Mouse (Mus musculus): ENCODE results near the gene Ankrd40. TPM values are rescaled to one million over a fixed set of nuclear protein-coding genes. Genes with fewer than 3 reads are reported as not detected.

The Ankrd40 gene
- polyA plus RNA-seq (2016; fragmentation: Nextera tagmentation; extraction: Ambion mirVana), result 12.6 and 20.9 TPM in 2 replicates

DNA sequence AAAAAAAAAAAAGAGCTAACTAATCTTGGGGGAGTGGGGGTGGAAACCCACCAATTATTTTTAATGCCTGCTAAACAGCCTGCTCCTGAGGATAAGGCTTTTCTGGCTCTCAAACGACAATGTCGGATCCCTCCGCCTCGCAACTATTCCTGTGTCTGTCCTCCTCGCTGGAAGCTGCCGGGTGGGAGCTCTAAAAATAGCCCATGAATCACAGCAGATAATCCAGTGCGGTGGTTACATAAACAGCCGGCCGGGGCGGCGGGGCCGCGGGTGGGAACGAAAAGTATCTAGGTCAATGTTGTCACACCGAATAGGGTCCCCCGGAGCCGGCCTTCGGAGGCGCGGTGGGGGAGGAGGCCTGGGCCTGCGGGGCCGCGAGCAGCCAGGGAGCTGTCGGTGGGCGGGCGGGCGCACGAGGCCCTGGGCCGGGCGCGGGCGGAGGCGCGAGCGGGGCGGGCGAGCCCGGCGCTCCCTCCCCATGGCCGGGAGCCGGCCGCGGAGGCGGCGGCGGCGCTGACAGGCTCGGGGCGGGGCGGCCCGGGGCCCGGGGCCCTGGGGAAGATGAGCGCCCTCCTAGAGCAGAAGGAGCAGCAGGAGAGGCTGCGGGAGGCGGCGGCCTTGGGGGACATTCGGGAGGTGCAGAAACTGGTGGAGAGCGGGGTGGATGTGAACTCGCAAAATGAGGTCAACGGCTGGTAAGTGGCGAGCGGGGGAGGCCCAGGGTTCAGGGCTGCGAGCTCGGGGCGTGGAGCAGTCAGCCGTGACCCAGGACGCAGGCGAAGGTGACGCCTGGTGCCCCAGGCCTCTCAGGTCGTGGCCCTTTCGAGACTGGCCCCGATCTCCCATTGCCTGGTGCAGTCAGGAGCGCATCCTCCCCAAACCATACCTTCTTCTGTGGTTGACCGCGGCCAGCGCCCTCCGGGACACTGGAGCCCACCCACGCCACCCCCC lies at the start of gene Ankrd40:
Gene Ankrd40, plus strand, starts transcription at position 309 of the 951 bp plus-strand sequence.
- WGBS, result under 1% methylated on average over 62 of the region's 78 CpGs
- Histone ChIP-seq H3K9me3 (no peaks in the 10 kb centered on the region), H3K27me3 (no peaks in the 10 kb centered on the region), H3K4me2 (peak within 1 kb of the TSS; percentile 68), H3K36me3 (replicated peaks) (no peaks in the 10 kb centered on the region), H3K9ac (peak within 1 kb of the TSS; percentile 86), H3K4me3 (replicated peaks) (peak within 1 kb of the TSS; percentile 66), H3K27ac (peak within 1 kb of the TSS; percentile 99), H3K4me1 (peaks cover 40% of the 10 kb centered on the region)
- ATAC-seq (ENCODE audit: low FRiP score), result peak; percentile 87

DNA sequence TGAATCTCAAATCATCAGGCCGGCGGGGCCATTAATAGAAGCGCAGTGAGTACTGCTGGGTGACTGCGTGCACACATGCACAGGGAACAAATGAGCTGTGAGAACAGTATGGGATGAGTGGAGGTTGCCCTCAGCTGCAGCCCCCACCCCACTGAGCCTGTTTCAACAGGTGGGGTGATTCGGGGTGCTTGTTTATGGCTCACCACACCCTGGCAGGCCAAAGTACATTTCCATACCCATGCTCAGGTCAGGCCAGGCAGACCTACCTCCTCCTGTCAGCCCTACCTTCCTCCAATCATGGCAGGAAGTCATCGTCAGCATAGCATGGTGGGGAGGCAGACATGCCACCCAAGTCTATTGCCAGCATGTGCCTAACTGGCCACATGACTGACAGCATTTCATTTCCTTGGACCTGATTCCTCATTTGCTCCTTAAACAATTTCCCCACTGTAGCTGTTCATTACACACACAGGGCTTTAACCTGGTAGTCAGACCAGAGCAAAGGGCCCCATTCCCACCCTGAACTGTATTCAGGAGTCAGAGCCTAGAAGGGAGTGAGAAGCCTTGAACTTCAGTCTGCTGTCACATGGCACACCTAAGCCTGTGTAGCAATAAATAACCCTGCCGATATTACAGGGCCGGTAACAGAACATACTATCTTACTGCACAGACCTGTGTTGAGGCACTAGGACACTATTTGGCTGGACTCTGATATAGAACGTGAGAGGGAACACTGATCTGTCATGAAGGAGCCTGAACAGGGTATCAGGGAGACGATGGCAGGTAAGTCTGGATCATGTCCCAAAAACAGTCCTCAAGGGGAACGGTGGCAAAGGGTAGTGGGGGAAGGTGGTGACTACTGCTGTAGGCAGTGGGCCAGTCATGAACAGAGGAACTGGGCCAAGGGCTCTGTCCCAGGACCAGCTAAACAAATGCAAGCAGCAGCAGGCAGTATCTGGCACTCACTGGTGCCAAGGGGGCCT lies 46.3 kb upstream of the Ankrd40 start, which contains the start of gene Gm21885:
Gene Gm21885, plus strand, starts transcription at position 675 of the 983 bp plus-strand sequence.
- WGBS, result 90% methylated on average over 11 of the region's 11 CpGs
- Histone ChIP-seq H3K4me3 (replicated peaks) (no peak within 1 kb of the TSS), H3K4me1 (peaks cover 9% of the 10 kb centered on the region), H3K27ac (peak within 1 kb of the TSS; percentile 19; the same call in 1 of the 2 replicates), H3K9ac (no peak within 1 kb of the TSS), H3K9me3 (no peaks in the 10 kb centered on the region), H3K4me2 (no peak within 1 kb of the TSS), H3K27me3 (no peaks in the 10 kb centered on the region), H3K36me3 (replicated peaks) (peaks cover 32% of the 10 kb centered on the region)
- ATAC-seq (ENCODE audit: low FRiP score), result no peak

DNA sequence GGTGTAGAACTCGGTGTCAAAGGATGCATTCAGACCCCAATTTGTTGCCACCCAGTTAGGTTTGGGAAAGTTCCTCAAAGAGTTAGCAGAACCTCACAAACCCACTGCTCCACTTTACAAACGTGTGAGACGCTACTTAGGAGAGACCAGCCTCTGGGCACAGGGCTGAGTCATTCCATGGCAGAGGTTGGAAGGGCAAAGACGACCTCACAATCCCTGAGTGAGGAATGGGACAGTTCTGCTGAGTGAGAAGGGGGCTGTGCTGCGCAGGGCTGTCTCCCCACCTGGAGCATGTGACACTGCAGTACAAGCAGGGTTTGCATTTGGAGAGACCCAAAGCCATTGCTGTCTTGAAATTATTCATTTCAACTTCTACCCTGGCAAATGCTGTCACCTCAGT lies 45.5 kb upstream of the Ankrd40 start:
- Histone ChIP-seq H3K27me3 (no peaks in the 10 kb centered on the region), H3K4me3 (replicated peaks) (no peak overlapping the region), H3K9ac (no peak overlapping the region), H3K36me3 (replicated peaks) (peaks cover 40% of the 10 kb centered on the region), H3K27ac (peak overlapping the region; percentile 19; the same call in 1 of the 2 replicates), H3K4me1 (peaks cover 2% of the 10 kb centered on the region), H3K9me3 (no peaks in the 10 kb centered on the region), H3K4me2 (no peak overlapping the region)
- WGBS, result 66% methylated on average over 5 of the region's 5 CpGs
- no peak for ATAC-seq (ENCODE audit: low FRiP score)

DNA sequence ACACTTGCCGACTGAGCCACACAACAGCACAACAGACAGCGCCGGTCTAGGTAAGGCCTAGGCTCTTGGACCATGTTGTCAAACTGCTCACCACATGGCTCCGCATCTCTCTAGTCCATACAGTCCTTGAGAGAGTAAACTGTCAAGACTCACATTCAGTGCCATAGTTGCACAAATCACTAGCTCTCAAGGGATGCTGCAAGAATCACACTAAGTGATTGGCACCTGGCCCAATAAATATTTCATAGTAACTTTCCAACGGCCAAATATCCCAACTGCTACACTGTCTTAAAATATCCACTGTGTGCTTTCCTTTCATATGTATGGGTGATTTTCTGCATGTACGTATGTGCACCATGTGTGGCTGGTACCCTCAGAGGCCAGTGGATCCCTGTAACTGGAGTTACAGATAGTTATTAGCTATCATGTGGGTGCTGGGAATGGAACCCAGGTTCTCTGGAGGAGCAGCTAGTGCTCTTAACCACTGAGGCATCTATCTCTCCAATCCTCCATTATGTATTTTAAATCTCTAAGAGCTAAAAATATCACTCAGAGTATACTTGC lies 44.2 kb upstream of the Ankrd40 start:
- peaks cover 54% of the 10 kb centered on the region for H3K36me3 ChIP-seq (replicated peaks)
- WGBS, result 98% methylated on average over 6 of the region's 6 CpGs
- no peak for ATAC-seq (ENCODE audit: low FRiP score)

DNA sequence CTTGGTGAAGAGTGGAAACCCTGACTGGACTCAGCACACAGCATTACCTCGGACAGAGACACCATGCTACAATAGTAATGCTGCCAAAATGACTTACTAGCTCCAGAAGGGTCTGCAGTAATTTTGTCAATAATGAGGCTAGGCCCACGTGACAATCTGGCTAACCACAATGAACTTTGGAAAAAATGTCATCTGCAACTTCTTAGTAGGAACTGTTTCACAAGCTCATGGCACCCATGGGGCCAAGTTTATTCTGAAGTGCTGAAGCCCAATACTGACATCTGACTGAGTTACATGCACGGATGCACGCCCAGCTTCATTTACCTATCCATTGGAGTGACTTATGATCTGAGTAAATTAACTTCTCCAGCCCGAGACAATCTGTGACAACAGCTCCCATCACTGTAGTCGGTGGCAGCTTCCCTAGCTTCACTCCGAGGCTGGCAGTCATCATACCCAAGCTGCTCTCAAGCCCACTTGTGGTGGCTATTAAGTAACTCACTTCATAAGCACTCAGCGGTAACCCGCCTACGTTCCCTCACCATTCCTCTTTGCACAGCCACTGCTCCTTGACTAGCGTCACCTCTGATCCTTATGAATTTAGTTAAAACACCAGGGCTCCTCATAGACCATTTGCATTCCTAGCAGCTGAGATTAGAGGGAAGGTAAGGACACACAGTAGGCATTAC lies 41.8 kb upstream of the Ankrd40 start:
- Histone ChIP-seq H3K36me3 (replicated peaks) (peaks cover 77% of the 10 kb centered on the region), H3K27me3 (no peaks in the 10 kb centered on the region), H3K9ac (no peak overlapping the region)

More for the DNA sequence above, 44.2 kb upstream of the Ankrd40 start:
- Histone ChIP-seq H3K4me2 (no peak overlapping the region), H3K27me3 (no peaks in the 10 kb centered on the region), H3K4me3 (replicated peaks) (no peak overlapping the region), H3K9me3 (no peaks in the 10 kb centered on the region), H3K27ac (no peak overlapping the region), H3K9ac (no peak overlapping the region), H3K4me1 (no peaks in the 10 kb centered on the region)

DNA sequence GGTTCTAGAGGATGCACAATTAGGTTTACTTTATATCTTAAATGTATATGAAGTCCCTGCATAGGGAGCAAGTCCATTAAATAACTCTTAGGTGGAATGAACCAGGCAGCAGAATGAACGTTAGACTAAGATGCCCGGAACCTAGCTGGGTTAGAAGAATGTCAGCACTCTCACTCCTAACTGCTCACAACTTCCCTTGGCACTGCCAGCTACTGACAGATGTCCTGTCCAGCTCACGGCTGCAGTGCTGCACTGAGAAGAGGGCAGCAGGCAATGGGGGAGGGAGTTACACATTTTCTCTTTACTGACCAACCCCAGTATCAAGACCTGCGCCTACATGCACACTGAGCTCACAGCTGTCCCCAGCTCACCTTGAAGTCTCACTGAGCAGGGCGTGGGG lies 40.7 kb upstream of the Ankrd40 start:
- no peak overlapping the region for H3K4me3 ChIP-seq (replicated peaks)
- 97% methylated on average over 5 of the region's 5 CpGs for WGBS
- ATAC-seq (ENCODE audit: low FRiP score), result no peak

More for the DNA sequence above, 41.8 kb upstream of the Ankrd40 start:
- Histone ChIP-seq H3K27ac (no peak overlapping the region), H3K4me3 (replicated peaks) (no peak overlapping the region), H3K9me3 (no peaks in the 10 kb centered on the region), H3K4me1 (no peaks in the 10 kb centered on the region), H3K4me2 (no peak overlapping the region)
- 92% methylated on average over 11 of the region's 11 CpGs for WGBS
- no peak for ATAC-seq (ENCODE audit: low FRiP score)

DNA sequence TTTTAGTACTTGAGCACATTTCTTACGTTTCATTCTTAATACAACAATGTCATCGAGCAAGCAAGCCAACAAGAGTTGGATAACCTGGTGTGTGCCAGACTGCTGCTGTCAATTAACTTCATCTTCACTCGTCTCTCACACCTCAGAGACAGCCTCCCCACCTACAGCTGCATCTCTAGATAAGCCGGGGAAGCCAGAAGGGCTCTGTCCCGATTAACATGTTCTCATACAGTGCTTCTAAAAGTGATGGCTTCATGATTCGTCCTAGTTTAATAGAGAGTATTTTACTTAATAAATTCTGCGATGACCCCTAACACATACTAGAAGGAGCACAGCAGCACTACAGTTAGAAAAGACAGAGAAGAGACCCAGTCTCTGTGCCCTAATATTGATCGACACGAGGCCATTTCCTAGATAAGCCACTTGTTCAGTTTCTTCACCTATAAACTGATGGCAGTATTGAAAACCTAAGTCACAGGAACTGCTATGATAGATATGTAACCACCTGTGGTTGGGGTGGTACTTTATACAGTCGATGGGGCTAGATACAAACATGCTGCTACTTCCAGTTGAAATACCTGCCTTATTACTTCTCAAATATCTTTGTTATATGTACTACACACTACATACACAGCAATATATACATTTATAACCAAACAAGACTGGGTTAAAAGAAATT lies 37.6 kb upstream of the Ankrd40 start:
- 94% methylated on average over 10 of the region's 10 CpGs for WGBS
- Histone ChIP-seq H3K9me3 (no peaks in the 10 kb centered on the region), H3K4me1 (no peaks in the 10 kb centered on the region), H3K27ac (no peak overlapping the region), H3K27me3 (no peaks in the 10 kb centered on the region), H3K4me2 (no peak overlapping the region), H3K4me3 (replicated peaks) (no peak overlapping the region), H3K9ac (no peak overlapping the region), H3K36me3 (replicated peaks) (peaks cover 91% of the 10 kb centered on the region)
- no peak for ATAC-seq (ENCODE audit: low FRiP score)

More for the DNA sequence above, 40.7 kb upstream of the Ankrd40 start:
- peaks cover 86% of the 10 kb centered on the region for H3K36me3 ChIP-seq (replicated peaks)
- no peaks in the 10 kb centered on the region for H3K4me1 ChIP-seq
- no peak overlapping the region for H3K4me2 ChIP-seq
- H3K27ac ChIP-seq, result no peak overlapping the region
- no peak overlapping the region for H3K9ac ChIP-seq
- no peaks in the 10 kb centered on the region for H3K9me3 ChIP-seq
- H3K27me3 ChIP-seq, result no peaks in the 10 kb centered on the region

DNA sequence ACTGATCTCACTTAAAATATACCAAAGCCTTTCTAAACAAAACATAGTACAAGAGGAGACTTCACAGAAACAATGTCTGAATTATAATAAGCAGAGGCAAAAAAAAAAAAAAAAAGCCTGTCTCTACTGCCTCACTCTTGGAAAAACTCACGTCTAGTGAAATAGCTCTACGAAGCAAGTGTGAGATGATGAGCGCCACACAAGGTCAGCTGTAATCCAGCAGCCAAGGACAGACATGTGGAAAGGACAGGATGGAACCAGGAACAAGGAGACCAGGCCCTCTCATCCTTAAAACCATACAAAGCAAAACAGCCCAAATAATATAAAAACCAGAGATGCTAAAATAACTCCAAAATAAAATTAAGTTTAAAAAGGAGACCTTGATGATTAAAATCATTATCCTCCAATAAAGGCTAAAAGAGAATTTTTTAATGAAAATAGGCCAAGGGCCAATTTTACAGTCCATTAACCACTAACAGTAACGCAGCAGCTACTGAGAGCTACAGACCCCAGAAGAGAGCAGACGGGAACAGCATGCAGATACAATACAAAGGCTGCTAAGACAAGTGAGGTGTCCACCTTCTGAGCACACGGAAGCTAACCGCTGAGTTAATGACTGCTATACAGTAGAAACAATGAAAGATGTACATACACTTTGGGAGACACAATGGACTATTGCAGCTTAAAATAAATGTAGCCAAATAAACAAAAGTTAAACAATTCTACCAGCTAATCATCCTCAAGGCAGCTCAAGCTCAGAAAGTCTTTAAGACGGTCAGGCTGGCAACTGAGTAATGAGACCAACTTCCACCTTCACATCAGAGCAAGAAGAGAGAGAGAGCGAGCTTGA lies 32.6 kb upstream of the Ankrd40 start:
- Histone ChIP-seq H3K4me2 (no peak overlapping the region), H3K36me3 (replicated peaks) (peaks cover 89% of the 10 kb centered on the region), H3K4me3 (replicated peaks) (no peak overlapping the region), H3K27ac (0 out of 2 replicates have a peak overlapping the region, but pooled peaks have one; percentile 6), H3K27me3 (no peaks in the 10 kb centered on the region), H3K9me3 (no peaks in the 10 kb centered on the region), H3K4me1 (no peaks in the 10 kb centered on the region), H3K9ac (no peak overlapping the region)
- 69% methylated on average over 9 of the region's 9 CpGs for WGBS
- ATAC-seq (ENCODE audit: low FRiP score), result no peak

DNA sequence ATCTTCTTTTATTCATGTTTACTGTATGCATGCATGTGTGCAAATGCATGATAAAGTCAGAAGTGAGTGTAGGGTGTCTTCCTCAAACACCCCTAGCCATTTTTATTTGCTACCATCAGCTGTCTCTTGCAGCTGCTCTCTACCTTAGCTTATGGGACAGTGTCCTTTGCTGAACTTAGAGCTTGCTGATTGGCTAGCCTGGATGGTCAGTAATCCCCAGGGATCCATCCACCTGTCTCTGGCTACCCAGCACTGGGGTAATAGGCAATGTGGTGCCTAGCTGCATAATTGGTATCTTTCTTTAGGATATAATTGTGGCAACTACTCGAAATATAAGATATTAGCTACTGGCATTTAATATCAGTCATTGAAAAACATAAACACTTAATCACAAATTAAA lies 15.1 kb upstream of the Ankrd40 start:
- no peak for ATAC-seq (ENCODE audit: low FRiP score)
- peaks cover 33% of the 10 kb centered on the region for H3K4me1 ChIP-seq
- no peak overlapping the region for H3K9ac ChIP-seq
- H3K27me3 ChIP-seq, result no peaks in the 10 kb centered on the region
- H3K9me3 ChIP-seq, result no peaks in the 10 kb centered on the region
- H3K27ac ChIP-seq, result no peak overlapping the region
- peaks cover 14% of the 10 kb centered on the region for H3K36me3 ChIP-seq (replicated peaks)
- no peak overlapping the region for H3K4me2 ChIP-seq
- H3K4me3 ChIP-seq (replicated peaks), result no peak overlapping the region
- 70% methylated on average over 1 of the region's 1 CpGs for WGBS

DNA sequence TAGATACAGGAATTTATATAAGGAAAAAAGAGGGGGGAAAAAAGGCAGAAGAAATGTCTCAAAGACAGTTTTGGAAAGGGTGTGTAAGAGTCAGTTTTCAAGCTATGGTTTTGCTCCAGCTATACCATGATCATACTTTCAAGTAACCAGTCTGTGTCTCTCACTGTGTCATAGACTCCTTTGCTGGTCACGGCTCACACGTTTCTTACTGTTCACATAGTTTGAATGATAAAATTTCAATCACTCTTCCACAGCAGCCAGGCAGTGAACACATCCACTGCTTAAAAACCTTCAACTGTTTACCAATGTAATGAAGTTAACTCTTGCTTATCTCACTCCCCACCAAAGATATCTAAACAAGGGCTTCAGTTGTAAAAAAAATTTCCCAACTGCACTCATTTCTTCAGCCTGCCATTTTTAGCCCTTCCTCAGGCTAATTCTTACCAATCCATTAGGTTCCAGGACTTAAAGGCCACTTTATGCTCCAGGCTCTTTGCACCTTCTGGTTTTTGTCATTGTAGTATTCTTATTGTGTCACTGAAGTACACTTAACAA lies 13.6 kb upstream of the Ankrd40 start:
- no peak for ATAC-seq (ENCODE audit: low FRiP score)
- WGBS, result 84% methylated on average over 2 of the region's 2 CpGs
- no peak overlapping the region for H3K4me2 ChIP-seq
- H3K27me3 ChIP-seq, result no peaks in the 10 kb centered on the region
- no peaks in the 10 kb centered on the region for H3K9me3 ChIP-seq
- H3K36me3 ChIP-seq (replicated peaks), result peaks cover 6% of the 10 kb centered on the region; the same call in 1 of the 2 replicates
- peaks cover 41% of the 10 kb centered on the region for H3K4me1 ChIP-seq
- H3K27ac ChIP-seq, result no peak overlapping the region
- no peak overlapping the region for H3K9ac ChIP-seq
- H3K4me3 ChIP-seq (replicated peaks), result no peak overlapping the region
